Mouse (Mus musculus) layer of hippocampus, postnatal 25 days (tissue): Measurements from ENCODE around the gene Sult6b2. TPM values are rescaled to one million over a fixed set of nuclear protein-coding genes. Genes with fewer than 3 reads are reported as not detected.

Experiments
- DNase-seq, 2 experiments: peaks; one replicate each; pipeline ENCODE4 v3.0.0; 2022; ENCODE audit warnings: mixed read lengths in 2 of 2, low spot score in 1 of 2; ENCODE audit errors: extremely low spot score in 1 of 2
- total RNA-seq, 2 experiments: library from RNA; stranded (reverse); gene quantifications; 2 replicates each; pipeline ENCODE4 v1.2.3; 2021

The Sult6b2 gene
- total RNA-seq, 2 experiments from 2014 or later, result 0.15 TPM; not detected in 1

DNA sequence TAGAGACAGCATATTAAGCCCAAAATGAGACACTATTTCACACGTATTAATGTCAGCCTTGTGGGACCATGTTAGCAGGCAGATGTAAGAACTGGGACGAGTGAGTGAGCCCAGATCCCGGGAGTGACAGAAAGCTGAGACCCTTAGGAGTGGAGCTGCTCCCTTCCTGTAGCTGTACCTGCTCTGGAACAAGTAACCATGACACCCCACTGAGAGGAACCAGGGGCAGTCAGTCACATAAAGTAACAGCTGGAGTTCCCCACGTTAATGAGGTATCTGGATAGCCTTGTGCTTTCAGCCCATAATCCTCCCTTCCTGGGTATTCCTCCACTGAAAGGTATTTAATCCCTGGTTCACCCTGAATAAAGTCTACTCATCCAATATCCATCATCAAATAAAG, 61.1 kb downstream of the Sult6b2 start:
- no peak for DNase-seq

DNA sequence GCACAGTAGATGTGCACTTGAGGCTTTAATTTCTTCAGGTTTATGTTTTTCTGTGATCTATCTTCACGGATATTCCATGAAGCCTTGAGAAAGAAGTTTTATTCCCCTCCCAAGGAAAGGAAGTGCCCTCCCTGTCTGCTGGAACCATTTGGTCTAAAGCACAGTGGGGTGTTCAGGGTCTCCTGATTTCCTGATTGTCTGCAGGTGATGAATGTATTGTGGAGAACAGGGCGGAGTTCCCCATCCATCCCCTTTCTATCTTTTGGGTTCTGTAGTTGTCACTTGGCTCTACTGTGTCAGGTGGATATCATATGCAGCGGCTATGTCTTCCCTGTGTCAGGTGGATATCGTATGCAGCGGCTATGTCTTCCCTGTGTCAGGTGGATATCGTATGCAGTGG, 62.5 kb downstream of the Sult6b2 start:
- no peak for DNase-seq

DNA sequence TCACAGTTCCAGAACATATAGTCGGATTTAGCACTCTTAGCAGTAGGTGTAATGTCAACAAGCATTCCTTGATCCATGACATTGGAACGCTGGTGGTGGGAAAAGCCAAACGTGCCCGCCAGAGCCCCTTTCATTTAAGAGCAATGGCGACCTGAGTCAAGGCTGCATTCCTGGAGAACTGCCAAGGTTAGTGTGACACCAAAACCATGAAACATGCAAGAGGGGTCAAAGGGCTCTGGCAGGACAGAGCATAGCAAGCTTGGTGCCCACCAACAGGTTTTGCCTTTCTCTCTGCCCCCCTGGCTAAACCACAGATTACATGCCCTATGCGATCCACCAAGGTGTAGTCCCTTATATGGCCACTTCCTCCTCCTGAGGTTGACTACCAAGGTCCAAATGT, 65.7 kb downstream of the Sult6b2 start:
- DNase-seq, result no peak

DNA sequence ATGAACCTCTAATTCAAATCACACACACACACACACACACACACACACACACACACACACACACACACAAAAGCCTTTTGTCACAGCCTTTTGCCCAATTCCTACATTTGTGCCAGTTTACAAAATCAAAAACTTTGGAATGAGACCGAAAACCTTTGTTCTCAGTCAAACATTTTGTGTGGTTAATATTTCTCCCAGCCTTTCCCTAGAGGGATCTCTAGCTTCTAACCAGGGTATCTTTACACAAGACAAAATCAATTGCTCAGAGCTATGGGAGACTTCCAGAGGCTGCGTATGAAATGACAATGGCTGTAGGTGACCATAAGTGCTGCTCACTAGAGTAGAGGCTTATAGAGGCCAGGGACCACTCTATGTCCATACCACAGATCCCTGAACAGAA, 66.1 kb downstream of the Sult6b2 start:
- no peak for DNase-seq

DNA sequence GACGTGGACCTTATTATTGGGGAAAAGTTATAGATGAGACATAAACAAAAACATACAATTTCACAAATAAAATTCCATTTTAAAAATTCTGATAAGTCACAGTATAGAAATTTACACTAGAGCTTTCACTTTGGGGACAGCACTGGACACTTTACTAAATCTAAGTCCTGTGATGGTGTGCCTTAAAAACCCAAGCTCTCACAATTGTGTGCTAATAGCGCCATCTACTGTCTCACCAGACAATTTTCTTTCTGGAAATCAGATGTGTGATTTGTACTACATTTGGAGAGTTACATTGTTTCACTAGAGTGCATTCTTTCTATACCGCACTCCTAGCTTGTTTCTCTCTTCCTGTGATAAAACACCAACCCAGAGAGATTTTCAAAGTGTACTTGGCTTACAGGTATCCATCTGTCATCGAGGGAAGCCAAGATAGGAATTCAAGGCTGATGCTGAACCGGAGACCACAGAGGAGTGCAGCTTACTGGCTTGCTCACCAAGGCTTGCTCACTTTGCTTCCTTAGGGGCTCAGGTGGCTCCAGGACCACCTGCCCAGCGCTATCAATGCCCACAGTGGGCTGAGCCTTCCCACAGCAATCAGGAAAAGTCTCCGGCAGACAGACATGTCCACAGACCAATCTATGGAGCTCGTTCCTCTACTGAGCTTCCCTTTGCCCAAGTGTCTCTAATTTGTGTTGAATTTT, 68.8 kb downstream of the Sult6b2 start:
- no peak for DNase-seq

Other genes with a start within 250 kb of the Sult6b2 start
- 1 to 10 TPM; 1.5 to 1.6 TPM for gene Kcnj8, start 232.9 kb downstream of the Sult6b2 start, total RNA-seq
- gene Abcc9, start 102.2 kb downstream of the Sult6b2 start, total RNA-seq, result 1 to 10 TPM; 3.2 to 3.5 TPM
- 100 to 1,000 TPM in 1 of 2 experiments, 10 to 100 TPM in 1; 99.1 to 108 TPM for gene Cmas, start 47.8 kb downstream of the Sult6b2 start, total RNA-seq
- gene St8sia1, start 159.9 kb upstream of the Sult6b2 start, total RNA-seq, result 10 to 100 TPM; 30.6 to 33.2 TPM